20 mouse cellular contexts compared by ENCODE assay signal in the genomic region with DNA sequence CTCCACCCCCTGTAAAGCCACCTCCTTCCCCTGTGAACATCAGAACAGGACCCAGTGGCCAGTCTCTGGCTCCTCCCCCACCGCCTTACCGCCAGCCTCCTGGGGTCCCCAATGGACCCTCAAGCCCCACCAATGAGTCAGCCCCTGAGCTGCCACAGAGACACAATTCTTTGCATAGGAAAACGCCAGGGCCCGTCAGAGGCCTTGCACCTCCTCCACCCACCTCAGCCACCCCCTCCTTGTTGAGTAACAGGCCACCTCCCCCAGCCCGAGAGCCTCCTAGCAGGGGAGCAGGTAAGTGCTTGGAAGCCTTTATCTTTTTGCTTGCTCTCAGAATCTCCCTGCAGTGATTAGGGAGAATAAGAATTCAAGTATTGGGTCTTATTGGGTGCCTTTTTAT. TPM values are rescaled to one million over a fixed set of nuclear protein-coding genes. Genes with fewer than 3 reads are reported as not detected.
DNase-seq lines count a peak whose midpoint lies in the region; ATAC-seq and TF ChIP-seq lines count a peak whose summit lies in the region.
"Had no signal": no experiment of that assay in that cellular context is flagged by ENCODE, and none has a peak within 500 bp of the region (broad histone marks: within the 10 kb centered on the region; RNA-seq: fewer than 3 reads in every experiment).

No protein-coding gene starts in this region.

- H3K79me2 ChIP-seq in heart, adult 2 months (replicated peaks; ENCODE audit: control insufficient read depth, insufficient read depth, low read length) = no peaks in the 10 kb centered on the region

- DNase-seq in heart, embryonic 10.5 days (ENCODE audit: low spot score) = no peak
- no peak for DNase-seq in heart, adult 2 months
- DNase-seq in midbrain, embryonic 10.5 days (ENCODE audit: low spot score) = no peak
- DNase-seq in midbrain, postnatal 0 days (ENCODE audit: low spot score) = no peak
- no peak for DNase-seq in adrenal gland, postnatal 14 days
- DNase-seq in neural tube, embryonic 10.5 days (ENCODE audit: extremely low spot score, low spot score) = no peak
- DNase-seq in liver, postnatal 0 days = no peak
- DNase-seq: cerebellum, adult 9-10 months; forebrain, postnatal 0 days; gastrocnemius, adult 2 months; thymus, postnatal 25 days had no signal

- H3K4me1 ChIP-seq in heart, embryonic 10.5 days = peaks cover 16% of the 10 kb centered on the region
- H3K4me1 ChIP-seq in heart, adult 2 months (ENCODE audit: control insufficient read depth, insufficient read depth, low read length) = no peaks in the 10 kb centered on the region
- H3K4me1 ChIP-seq in midbrain, embryonic 10.5 days = peaks cover 13% of the 10 kb centered on the region
- H3K4me1 ChIP-seq in midbrain, postnatal 0 days (ENCODE audit: insufficient read depth, low read length) = no peaks in the 10 kb centered on the region
- H3K4me1 ChIP-seq in limb, embryonic 13.5 days = peaks cover 11% of the 10 kb centered on the region; the same call in 1 of the 2 replicates
- H3K4me1 ChIP-seq in liver, postnatal 0 days (ENCODE audit: insufficient read depth) = no peaks in the 10 kb centered on the region
- H3K4me1 ChIP-seq: heart, embryonic 15.5 days; kidney, embryonic 15.5 days; neural tube, embryonic 12.5 days had no signal

- TF ChIP-seq POLR2A in heart, adult 2 months (IDR thresholded peaks at IDR 0.05; ENCODE audit: insufficient read depth, low read depth, low read length) = no peak

- no peak overlapping the region for H3K4me3 ChIP-seq in heart, embryonic 10.5 days
- H3K4me3 ChIP-seq in heart, adult 2 months = no peak overlapping the region
- no peak overlapping the region for H3K4me3 ChIP-seq in midbrain, embryonic 10.5 days
- no peak overlapping the region for H3K4me3 ChIP-seq in midbrain, postnatal 0 days (ENCODE audit: low read depth, low read length)
- no peak overlapping the region for H3K4me3 ChIP-seq in limb, embryonic 13.5 days
- H3K4me3 ChIP-seq in liver, postnatal 0 days (ENCODE audit: low read depth, low read length) = no peak overlapping the region
- H3K4me3 ChIP-seq: gastrocnemius, adult 2 months; heart, embryonic 15.5 days; kidney, embryonic 15.5 days; megakaryocyte, embryonic 14.5 days; neural tube, embryonic 12.5 days had no signal

- H3K9ac ChIP-seq in heart, adult 2 months (ENCODE audit: low read depth, low read length) = no peak overlapping the region
- H3K9ac ChIP-seq in midbrain, postnatal 0 days (replicated peaks; ENCODE audit: low read length, poor library complexity, severe bottlenecking) = no peak overlapping the region
- H3K9ac ChIP-seq in limb, embryonic 13.5 days = 0 out of 2 replicates have a peak overlapping the region, but pooled peaks have one; percentile 36
- no peak overlapping the region for H3K9ac ChIP-seq in liver, postnatal 0 days (replicated peaks)
- H3K9ac ChIP-seq: forebrain, postnatal 0 days; heart, embryonic 15.5 days; kidney, embryonic 15.5 days; neural tube, embryonic 12.5 days had no signal

- H3K9me3 ChIP-seq in heart, embryonic 10.5 days = no peaks in the 10 kb centered on the region
- H3K9me3 ChIP-seq in midbrain, embryonic 10.5 days (replicated peaks) = no peaks in the 10 kb centered on the region
- H3K9me3 ChIP-seq in midbrain, postnatal 0 days (ENCODE audit: low read length) = no peaks in the 10 kb centered on the region
- peaks cover 5% of the 10 kb centered on the region; the same call in 1 of the 2 replicates for H3K9me3 ChIP-seq in limb, embryonic 13.5 days
- no peaks in the 10 kb centered on the region for H3K9me3 ChIP-seq in liver, postnatal 0 days (ENCODE audit: low read length)
- H3K9me3 ChIP-seq: heart, embryonic 15.5 days; kidney, embryonic 15.5 days; neural tube, embryonic 12.5 days had no signal

- peaks cover 94% of the 10 kb centered on the region for H3K36me3 ChIP-seq in heart, embryonic 10.5 days
- no peaks in the 10 kb centered on the region for H3K36me3 ChIP-seq in heart, adult 2 months (ENCODE audit: control insufficient read depth, insufficient read depth, low read length)
- peaks cover 98% of the 10 kb centered on the region for H3K36me3 ChIP-seq in midbrain, embryonic 10.5 days
- peaks cover 58% of the 10 kb centered on the region for H3K36me3 ChIP-seq in midbrain, postnatal 0 days (ENCODE audit: insufficient read depth, low read length)
- H3K36me3 ChIP-seq in limb, embryonic 13.5 days = peaks cover 99% of the 10 kb centered on the region
- peaks cover 67% of the 10 kb centered on the region for H3K36me3 ChIP-seq in liver, postnatal 0 days (replicated peaks; ENCODE audit: insufficient read depth, low read length)

- H3K27ac ChIP-seq in heart, embryonic 10.5 days = peak overlapping the region; percentile 38
- no peak overlapping the region for H3K27ac ChIP-seq in heart, adult 2 months
- H3K27ac ChIP-seq in midbrain, embryonic 10.5 days (replicated peaks) = peak overlapping the region; percentile 4; the same call in 1 of the 2 replicates
- no peak overlapping the region for H3K27ac ChIP-seq in midbrain, postnatal 0 days (ENCODE audit: low read depth, low read length)
- H3K27ac ChIP-seq in limb, embryonic 13.5 days = 0 out of 2 replicates have a peak overlapping the region, but pooled peaks have one; percentile 52
- no peak overlapping the region for H3K27ac ChIP-seq in liver, postnatal 0 days (ENCODE audit: low read depth)
- H3K27ac ChIP-seq: gastrocnemius, adult 2 months; heart, embryonic 15.5 days; kidney, embryonic 15.5 days; neural tube, embryonic 12.5 days had no signal

- H3K27me3 ChIP-seq in heart, embryonic 10.5 days (ENCODE audit: insufficient read depth, poor library complexity, severe bottlenecking) = no peaks in the 10 kb centered on the region
- no peaks in the 10 kb centered on the region for H3K27me3 ChIP-seq in heart, adult 2 months (ENCODE audit: control insufficient read depth, insufficient read depth, low read length)
- no peaks in the 10 kb centered on the region for H3K27me3 ChIP-seq in midbrain, embryonic 10.5 days (ENCODE audit: low read depth, poor library complexity, severe bottlenecking)
- no peaks in the 10 kb centered on the region for H3K27me3 ChIP-seq in midbrain, postnatal 0 days (ENCODE audit: insufficient read depth, low read length)
- H3K27me3 ChIP-seq in limb, embryonic 13.5 days = no peaks in the 10 kb centered on the region
- no peaks in the 10 kb centered on the region for H3K27me3 ChIP-seq in liver, postnatal 0 days (ENCODE audit: insufficient read depth, low read length)
- H3K27me3 ChIP-seq: heart, embryonic 15.5 days; kidney, embryonic 15.5 days; megakaryocyte, embryonic 14.5 days; neural tube, embryonic 12.5 days had no signal

- TF ChIP-seq CTCF in heart, adult 2 months (IDR thresholded peaks at IDR 0.05) = no peak
- no peak for TF ChIP-seq CTCF in midbrain, postnatal 0 days (IDR thresholded peaks at IDR 0.05)
- TF ChIP-seq CTCF in liver, postnatal 0 days (IDR thresholded peaks at IDR 0.05; ENCODE audit: low read depth) = no peak

- no peak for ATAC-seq in midbrain, postnatal 0 days (ENCODE audit: low FRiP score)
- no peak for ATAC-seq in limb, embryonic 13.5 days (ENCODE audit: low FRiP score, low read depth)
- ATAC-seq in liver, postnatal 0 days = no peak
- ATAC-seq: activated CD4-positive, CD25-positive, alpha-beta regulatory T cell, adult 4 months; forebrain, postnatal 0 days; inflammation-experienced regulatory T-cells, adult 6 months; midbrain, embryonic 16.5 days had no signal

- intact Hi-C loops in heart, adult 2 months (cut with DNase I) = no loop called here

- no peak overlapping the region for H3K4me2 ChIP-seq in midbrain, postnatal 0 days (ENCODE audit: low read depth, low read length, poor library complexity, severe bottlenecking)
- H3K4me2 ChIP-seq in limb, embryonic 13.5 days (replicated peaks) = peak overlapping the region; percentile 34; the same call in 1 of the 2 replicates
- H3K4me2 ChIP-seq in liver, postnatal 0 days (ENCODE audit: low read depth, low read length) = no peak overlapping the region
- H3K4me2 ChIP-seq: heart, embryonic 15.5 days; kidney, embryonic 15.5 days; neural tube, embryonic 12.5 days had no signal

- no peak for TF ChIP-seq EP300 in heart, adult 2 months (IDR thresholded peaks at IDR 0.05; ENCODE audit: insufficient read depth, low read depth, low read length)
- TF ChIP-seq EP300 in liver, postnatal 0 days (IDR thresholded peaks at IDR 0.05; ENCODE audit: low read depth) = no peak

- WGBS in heart, embryonic 10.5 days = 52% methylated on average over 5 of the region's 5 CpGs
- WGBS in heart, adult 2 months = 83% methylated on average over 5 of the region's 5 CpGs
- WGBS in midbrain, embryonic 10.5 days = 56% methylated on average over 5 of the region's 5 CpGs
- 54% methylated on average over 4 of the region's 5 CpGs for WGBS in midbrain, postnatal 0 days
- WGBS in limb, embryonic 13.5 days = 59% methylated on average over 5 of the region's 5 CpGs
- WGBS in liver, postnatal 0 days (ENCODE audit: insufficient replicate concordance) = 69% methylated on average over 5 of the region's 5 CpGs

RNA-seq across cellular contexts. Expression of gene Cdc6, which starts 15.2 kb away (rescaled TPM):
- 39.3 and 47.7 TPM in 2 replicates for polyA plus RNA-seq in heart, embryonic 10.5 days (2016; fragmentation: Nextera tagmentation; extraction: Ambion mirVana)
- total RNA-seq in heart, adult 2 months (2021) = under 1 TPM; 0.13 to 0.32 TPM
- polyA plus RNA-seq in heart, adult 2 months (2012; rRNA removed) = 0.14 and 0.26 TPM in 2 replicates
- 53.3 and 67.8 TPM in 2 replicates for polyA plus RNA-seq in midbrain, embryonic 10.5 days (2016; fragmentation: Nextera tagmentation; extraction: Ambion mirVana)
- 0.19 and 0.44 TPM in 2 replicates for total RNA-seq in midbrain, postnatal 0 days (2014; rRNA removed)
- 0.52 and 0.65 TPM in 2 replicates for polyA plus RNA-seq in midbrain, postnatal 0 days (2015; fragmentation: Nextera tagmentation; extraction: Ambion mirVana)
- polyA plus RNA-seq in limb, embryonic 13.5 days (2015; fragmentation: Nextera tagmentation; extraction: Ambion mirVana) = 31.4 and 32.3 TPM in 2 replicates
- 3.5 and 5.8 TPM in 2 replicates for total RNA-seq in adrenal gland, postnatal 14 days (2021)
- 19.1 and 22.3 TPM in 2 replicates for polyA plus RNA-seq in liver, postnatal 0 days (2015; fragmentation: Nextera tagmentation; extraction: Ambion mirVana)

RNA-seq across cellular contexts. Expression of gene Wipf2, which starts 29.0 kb away (rescaled TPM):
- 2.8 and 4.1 TPM in 2 replicates for polyA plus RNA-seq in heart, embryonic 10.5 days (2016; fragmentation: Nextera tagmentation; extraction: Ambion mirVana)
- 1 to 10 TPM; 9.1 to 9.6 TPM for total RNA-seq in heart, adult 2 months (2021)
- polyA plus RNA-seq in heart, adult 2 months (2012; rRNA removed) = 4.0 and 5.1 TPM in 2 replicates
- polyA plus RNA-seq in midbrain, embryonic 10.5 days (2016; fragmentation: Nextera tagmentation; extraction: Ambion mirVana) = 3.7 and 3.9 TPM in 2 replicates
- 9.2 and 9.8 TPM in 2 replicates for total RNA-seq in midbrain, postnatal 0 days (2014; rRNA removed)
- 3.0 and 3.8 TPM in 2 replicates for polyA plus RNA-seq in midbrain, postnatal 0 days (2015; fragmentation: Nextera tagmentation; extraction: Ambion mirVana)
- polyA plus RNA-seq in limb, embryonic 13.5 days (2015; fragmentation: Nextera tagmentation; extraction: Ambion mirVana) = 4.9 and 5.4 TPM in 2 replicates
- 16.6 and 21.3 TPM in 2 replicates for total RNA-seq in adrenal gland, postnatal 14 days (2021)
- polyA plus RNA-seq in liver, postnatal 0 days (2015; fragmentation: Nextera tagmentation; extraction: Ambion mirVana) = 1.2 TPM in 2 replicates

RNA-seq across cellular contexts. Expression of gene Rara, which starts 35.2 kb away (rescaled TPM):
- 30.4 and 36.9 TPM in 2 replicates for polyA plus RNA-seq in heart, embryonic 10.5 days (2016; fragmentation: Nextera tagmentation; extraction: Ambion mirVana)
- 10 to 100 TPM; 10.1 to 12.8 TPM for total RNA-seq in heart, adult 2 months (2021)
- polyA plus RNA-seq in heart, adult 2 months (2012; rRNA removed) = 7.1 and 10.9 TPM in 2 replicates
- polyA plus RNA-seq in midbrain, embryonic 10.5 days (2016; fragmentation: Nextera tagmentation; extraction: Ambion mirVana) = 15.5 and 16.1 TPM in 2 replicates
- total RNA-seq in midbrain, postnatal 0 days (2014; rRNA removed) = 14.3 and 20.4 TPM in 2 replicates
- 8.2 and 8.7 TPM in 2 replicates for polyA plus RNA-seq in midbrain, postnatal 0 days (2015; fragmentation: Nextera tagmentation; extraction: Ambion mirVana)
- 46.5 and 49.8 TPM in 2 replicates for polyA plus RNA-seq in limb, embryonic 13.5 days (2015; fragmentation: Nextera tagmentation; extraction: Ambion mirVana)
- 24.5 and 29.3 TPM in 2 replicates for total RNA-seq in adrenal gland, postnatal 14 days (2021)
- polyA plus RNA-seq in liver, postnatal 0 days (2015; fragmentation: Nextera tagmentation; extraction: Ambion mirVana) = 5.4 and 5.6 TPM in 2 replicates

RNA-seq across cellular contexts. Expression of gene Rapgefl1, which starts 55.8 kb away (rescaled TPM):
- polyA plus RNA-seq in heart, embryonic 10.5 days (2016; fragmentation: Nextera tagmentation; extraction: Ambion mirVana) = 0.78 and 0.87 TPM in 2 replicates
- under 1 TPM; 0.50 to 0.77 TPM for total RNA-seq in heart, adult 2 months (2021)
- 2.8 and 3.0 TPM in 2 replicates for polyA plus RNA-seq in heart, adult 2 months (2012; rRNA removed)
- 1.3 TPM in 2 replicates for polyA plus RNA-seq in midbrain, embryonic 10.5 days (2016; fragmentation: Nextera tagmentation; extraction: Ambion mirVana)
- total RNA-seq in midbrain, postnatal 0 days (2014; rRNA removed) = 39.0 and 40.8 TPM in 2 replicates
- polyA plus RNA-seq in midbrain, postnatal 0 days (2015; fragmentation: Nextera tagmentation; extraction: Ambion mirVana) = 10.9 and 11.4 TPM in 2 replicates
- 4.2 and 4.4 TPM in 2 replicates for polyA plus RNA-seq in limb, embryonic 13.5 days (2015; fragmentation: Nextera tagmentation; extraction: Ambion mirVana)
- 0.79 and 0.93 TPM in 2 replicates for total RNA-seq in adrenal gland, postnatal 14 days (2021)
- polyA plus RNA-seq in liver, postnatal 0 days (2015; fragmentation: Nextera tagmentation; extraction: Ambion mirVana) = 0.11 and 0.21 TPM in 2 replicates
- total RNA-seq: granulocyte monocyte progenitor cell, adult 5-6 weeks had no signal

Comparison
In these comparisons a context has a peak if more than half of its experiments do, and no peak if none do; other contexts are left out.
1. H3K27ac ChIP-seq: peak in heart, embryonic 10.5 days (single experiment), midbrain, embryonic 10.5 days (single experiment) and limb, embryonic 13.5 days (single experiment); none in heart, adult 2 months (single experiment), midbrain, postnatal 0 days (single experiment) and liver, postnatal 0 days (single experiment).
2. RNA of gene Cdc6, which starts 15.2 kb away (polyA plus RNA-seq): 53.3 to 67.8 TPM in midbrain, embryonic 10.5 days, 39.3 to 47.7 TPM in heart, embryonic 10.5 days, 31.4 to 32.3 TPM in limb, embryonic 13.5 days and 19.1 to 22.3 TPM in liver, postnatal 0 days; 0.52 to 0.65 TPM in midbrain, postnatal 0 days and 0.14 to 0.26 TPM in heart, adult 2 months; every median in the first group is over 10 times any median in the second.